Mouse (Mus musculus): ENCODE measurements around the gene Pkmyt1. TPM values are rescaled to one million over a fixed set of nuclear protein-coding genes. Genes with fewer than 3 reads are reported as not detected.

Gene Pkmyt1
- polyA plus RNA-seq (2015; fragmentation: Nextera tagmentation; extraction: Ambion mirVana) = 48.4 and 56.3 TPM in 2 replicates

DNA sequence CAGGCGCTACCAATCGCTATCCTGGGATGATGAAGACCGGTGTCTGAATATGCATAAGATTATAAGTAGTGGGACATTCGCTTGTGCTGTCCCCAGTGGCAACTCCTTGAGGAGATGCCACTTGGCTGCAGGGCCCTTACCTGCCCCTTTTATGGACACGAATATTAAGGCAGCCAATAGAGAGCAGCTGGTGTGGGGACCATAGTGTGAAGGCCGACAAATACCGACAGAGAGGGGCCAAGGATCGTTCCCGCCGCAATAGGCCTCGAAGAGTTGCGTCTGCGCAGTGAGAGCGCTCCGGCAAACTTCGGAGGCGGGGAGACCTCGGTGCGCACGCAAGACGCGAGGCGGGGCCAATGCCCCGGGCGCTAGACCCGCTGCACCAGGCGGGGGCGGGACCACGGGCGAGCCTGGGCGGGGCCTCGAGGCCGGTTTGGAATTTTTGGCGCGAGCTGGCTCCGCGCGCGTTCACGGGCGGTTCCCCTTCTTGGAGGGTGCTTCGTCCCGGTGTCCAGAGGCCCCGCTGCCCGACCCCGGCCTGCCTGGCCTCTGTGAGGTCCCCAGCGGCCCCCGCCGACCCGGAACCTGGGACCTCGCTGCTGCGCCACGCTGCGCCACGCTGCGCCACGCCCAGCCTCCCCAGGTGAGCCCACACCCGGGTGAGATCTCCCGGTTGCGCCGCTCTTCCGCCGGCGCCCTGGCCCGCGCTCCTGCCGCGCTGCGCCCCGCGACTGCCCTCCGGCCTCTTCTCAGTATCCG, at the start of gene Pkmyt1:
Pkmyt1 (plus strand) TSS at position 338 of the 759 bp plus-strand sequence.
- Histone ChIP-seq H3K4me2 (peak within 1 kb of the TSS; percentile 78), H3K36me3 (no peaks in the 10 kb centered on the region), H3K4me1 (peaks cover 21% of the 10 kb centered on the region), H3K9me3 (replicated peaks) (no peaks in the 10 kb centered on the region), H3K4me3 (replicated peaks) (peak within 1 kb of the TSS; percentile 97), H3K27ac (peak within 1 kb of the TSS; percentile 92), H3K9ac (peak within 1 kb of the TSS; percentile 85), H3K27me3 (no peaks in the 10 kb centered on the region)
- 1% methylated on average over 71 of the region's 73 CpGs for WGBS
- ATAC-seq (replicated peaks; ENCODE audit: low FRiP score) = peak; percentile 95

DNA sequence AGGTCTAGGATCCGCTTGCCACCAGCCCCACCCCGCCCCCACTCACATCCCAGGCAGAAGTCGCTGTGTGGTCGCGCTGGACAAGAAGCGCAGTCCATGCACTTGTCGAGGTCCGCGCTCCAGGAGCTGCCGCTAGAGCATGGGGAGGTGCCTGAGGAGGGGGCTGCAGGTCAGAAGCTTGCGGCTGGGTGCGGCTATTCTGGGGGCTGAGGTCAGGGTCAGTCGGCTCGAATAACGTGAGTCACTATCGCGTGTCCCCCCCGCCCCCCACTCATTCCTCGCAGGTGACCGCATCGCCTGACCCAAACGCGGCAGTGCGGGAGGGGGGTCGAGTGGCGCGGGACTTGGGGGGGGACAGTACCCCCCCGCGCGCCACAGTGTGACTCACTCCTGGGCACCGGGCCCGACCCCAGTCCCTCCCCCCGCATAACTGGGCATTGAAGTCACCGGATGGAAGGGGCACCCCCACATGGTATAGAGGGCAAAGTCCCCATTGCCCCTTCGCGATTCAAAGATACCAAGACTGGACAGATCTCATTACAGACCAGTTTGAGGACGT, 49.6 kb upstream of the Pkmyt1 start:
- Histone ChIP-seq H3K27ac (peak overlapping the region; percentile 84), H3K27me3 (peaks cover 50% of the 10 kb centered on the region), H3K9ac (peak overlapping the region; percentile 59), H3K4me2 (peak overlapping the region; percentile 89), H3K9me3 (replicated peaks) (no peaks in the 10 kb centered on the region), H3K36me3 (no peaks in the 10 kb centered on the region), H3K4me3 (replicated peaks) (peak overlapping the region; percentile 58), H3K4me1 (peaks cover 74% of the 10 kb centered on the region)
- no peak for ATAC-seq (replicated peaks; ENCODE audit: low FRiP score)
- WGBS = 0% methylated on average over 37 of the region's 37 CpGs

DNA sequence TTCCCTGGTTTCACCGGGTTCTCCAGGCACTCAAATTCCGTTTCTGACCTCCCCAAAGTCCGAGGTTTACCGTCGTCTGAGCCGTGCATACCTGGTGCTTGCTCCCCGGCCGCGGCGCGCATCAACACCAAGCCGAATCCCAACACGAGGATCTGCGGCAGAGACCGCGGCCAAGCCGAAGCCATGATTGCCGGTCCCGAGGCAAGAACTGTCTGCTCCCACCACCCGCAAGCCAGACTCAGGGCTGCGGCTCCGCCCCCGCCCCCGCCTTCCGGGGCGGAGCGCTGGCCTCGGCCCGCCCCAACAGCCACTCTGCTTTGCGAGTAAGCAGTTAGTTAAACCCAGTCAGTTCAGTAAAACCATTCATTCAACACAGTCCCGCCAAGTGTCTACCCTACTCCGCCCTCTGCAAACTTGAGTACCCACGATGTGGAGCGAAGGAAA, 48.9 kb upstream of the Pkmyt1 start, which contains the start of gene Tnfrsf12a:
Tnfrsf12a (minus strand) TSS at position 233 of the 444 bp plus-strand sequence.
- ATAC-seq (replicated peaks; ENCODE audit: low FRiP score) = peak; percentile 51
- WGBS = under 1% methylated on average over 34 of the region's 34 CpGs
- H3K4me1 ChIP-seq = peaks cover 81% of the 10 kb centered on the region

DNA sequence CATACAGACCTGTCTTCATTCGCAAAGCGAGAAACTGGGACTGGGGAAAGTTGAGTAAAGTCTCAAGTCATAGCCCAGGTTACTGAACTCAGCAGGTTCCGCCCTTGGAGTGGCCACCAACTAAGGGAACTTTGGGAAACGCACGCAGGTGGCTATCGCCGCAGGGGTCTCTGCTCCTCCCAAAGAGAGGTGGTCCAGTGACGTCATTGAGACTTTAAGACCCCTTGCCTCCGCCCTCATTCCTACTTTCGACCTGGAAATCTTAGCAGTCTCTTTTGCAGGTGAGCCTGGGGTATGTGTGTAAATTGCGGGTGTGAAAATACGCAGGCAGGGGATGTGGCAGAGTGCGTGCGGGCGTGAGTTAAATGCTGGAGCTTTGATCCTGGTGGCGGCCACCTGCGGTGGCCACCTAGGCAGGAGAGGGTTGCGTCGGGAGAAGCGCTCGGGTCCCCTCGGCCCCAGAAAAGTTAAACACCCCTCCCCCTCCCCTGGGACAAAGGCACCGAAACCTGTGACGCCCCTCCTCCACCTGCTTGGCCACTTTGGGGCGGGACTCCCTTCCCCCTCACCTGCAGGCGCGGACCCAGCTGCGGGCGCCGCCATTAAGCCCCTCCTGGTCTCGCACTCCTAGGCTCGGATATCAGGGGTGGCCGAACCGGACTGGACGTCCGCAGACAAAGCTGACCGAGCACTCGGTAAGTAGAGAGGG, 46.9 kb upstream of the Pkmyt1 start, which contains the start of gene Cldn6:
Cldn6 (plus strand) TSS at position 123 of the 709 bp plus-strand sequence.
- Histone ChIP-seq H3K4me1 (peaks cover 88% of the 10 kb centered on the region), H3K4me2 (peak within 1 kb of the TSS; percentile 65), H3K27me3 (peaks cover 76% of the 10 kb centered on the region), H3K27ac (peak within 1 kb of the TSS; percentile 81), H3K36me3 (no peaks in the 10 kb centered on the region), H3K4me3 (replicated peaks) (peak within 1 kb of the TSS; percentile 47), H3K9ac (peak within 1 kb of the TSS; percentile 47), H3K9me3 (replicated peaks) (no peaks in the 10 kb centered on the region)
- 2% methylated on average over 38 of the region's 38 CpGs for WGBS
- ATAC-seq (replicated peaks; ENCODE audit: low FRiP score) = no peak

More for the DNA sequence above, 48.9 kb upstream of the Pkmyt1 start, which contains the start of gene Tnfrsf12a:
- peak within 1 kb of the TSS; percentile 84 for H3K27ac ChIP-seq
- H3K9ac ChIP-seq = peak within 1 kb of the TSS; percentile 59
- H3K4me2 ChIP-seq = peak within 1 kb of the TSS; percentile 89
- H3K4me3 ChIP-seq (replicated peaks) = peak within 1 kb of the TSS; percentile 58
- H3K9me3 ChIP-seq (replicated peaks) = no peaks in the 10 kb centered on the region
- H3K36me3 ChIP-seq = no peaks in the 10 kb centered on the region
- H3K27me3 ChIP-seq = peaks cover 57% of the 10 kb centered on the region

DNA sequence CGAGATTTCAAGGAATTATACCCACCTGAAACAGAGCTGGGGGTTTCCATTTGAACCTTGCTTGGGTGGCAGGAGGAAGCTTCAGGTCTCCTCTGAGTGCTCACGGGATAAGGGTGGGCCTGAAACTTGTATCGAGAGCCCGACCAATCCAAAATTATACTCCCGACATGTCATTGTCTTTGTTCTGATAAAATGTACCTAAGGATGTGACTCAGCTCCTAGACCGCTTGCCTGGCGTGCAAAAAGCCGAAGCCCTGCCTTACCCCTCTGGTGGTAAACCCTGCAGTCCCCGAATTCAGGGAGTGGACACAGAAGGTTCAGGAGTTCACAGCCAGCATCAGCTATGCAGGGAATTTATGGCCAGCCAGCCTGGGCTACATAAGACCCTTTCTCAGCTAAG, 45.8 kb upstream of the Pkmyt1 start:
- Histone ChIP-seq H3K9ac (peak overlapping the region; percentile 47; the same call in 1 of the 2 replicates), H3K4me1 (peaks cover 88% of the 10 kb centered on the region), H3K9me3 (replicated peaks) (no peaks in the 10 kb centered on the region), H3K36me3 (no peaks in the 10 kb centered on the region), H3K4me3 (replicated peaks) (peak overlapping the region; percentile 47), H3K27ac (0 out of 2 replicates have a peak overlapping the region, but pooled peaks have one; percentile 81), H3K4me2 (peak overlapping the region; percentile 65), H3K27me3 (peaks cover 80% of the 10 kb centered on the region)
- 64% methylated on average over 9 of the region's 9 CpGs for WGBS
- no peak for ATAC-seq (replicated peaks; ENCODE audit: low FRiP score)

DNA sequence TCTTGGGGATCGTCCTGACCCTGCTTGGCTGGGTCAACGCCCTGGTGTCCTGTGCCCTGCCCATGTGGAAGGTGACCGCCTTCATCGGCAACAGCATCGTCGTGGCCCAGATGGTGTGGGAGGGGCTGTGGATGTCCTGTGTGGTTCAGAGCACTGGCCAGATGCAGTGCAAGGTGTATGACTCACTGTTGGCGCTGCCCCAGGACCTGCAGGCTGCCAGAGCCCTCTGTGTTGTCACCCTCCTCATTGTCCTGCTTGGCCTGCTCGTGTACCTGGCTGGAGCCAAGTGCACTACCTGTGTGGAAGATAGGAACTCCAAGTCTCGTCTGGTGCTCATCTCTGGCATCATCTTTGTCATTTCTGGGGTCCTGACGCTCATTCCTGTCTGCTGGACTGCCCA, 45.0 kb upstream of the Pkmyt1 start:
- Histone ChIP-seq H3K27me3 (peaks cover 76% of the 10 kb centered on the region), H3K4me1 (peaks cover 81% of the 10 kb centered on the region), H3K27ac (peak overlapping the region; percentile 94), H3K36me3 (no peaks in the 10 kb centered on the region), H3K9me3 (replicated peaks) (no peaks in the 10 kb centered on the region), H3K9ac (0 out of 2 replicates have a peak overlapping the region, but pooled peaks have one; percentile 12), H3K4me3 (replicated peaks) (peak overlapping the region; percentile 47), H3K4me2 (peak overlapping the region; percentile 65)
- ATAC-seq (replicated peaks; ENCODE audit: low FRiP score) = no peak
- 51% methylated on average over 10 of the region's 10 CpGs for WGBS

DNA sequence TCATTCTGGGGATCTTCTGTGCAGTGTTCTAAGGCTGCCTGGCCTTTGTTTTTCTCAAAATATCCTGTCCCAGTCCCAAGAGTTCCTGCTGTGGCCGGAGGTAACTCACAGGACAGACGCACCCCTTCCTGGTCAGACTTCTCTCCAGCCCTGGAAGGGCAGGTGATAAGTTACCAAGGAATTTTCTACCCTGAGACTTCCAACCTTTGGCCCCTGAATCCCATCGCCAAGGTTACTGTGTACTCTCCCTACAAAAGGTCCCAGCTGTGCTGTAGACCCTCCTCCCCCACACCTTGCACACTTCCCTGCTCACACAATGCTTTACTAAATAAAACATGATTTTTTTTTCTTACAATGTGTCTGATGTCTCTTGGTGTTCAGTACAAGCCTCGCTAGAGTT, 44.0 kb upstream of the Pkmyt1 start:
- Histone ChIP-seq H3K9me3 (replicated peaks) (no peaks in the 10 kb centered on the region), H3K27me3 (peaks cover 70% of the 10 kb centered on the region), H3K9ac (peak overlapping the region; percentile 47; the same call in 1 of the 2 replicates), H3K36me3 (no peaks in the 10 kb centered on the region), H3K4me2 (peak overlapping the region; percentile 65), H3K27ac (peak overlapping the region; percentile 94), H3K4me3 (replicated peaks) (peak overlapping the region; percentile 49), H3K4me1 (peaks cover 71% of the 10 kb centered on the region)
- 28% methylated on average over 4 of the region's 4 CpGs for WGBS
- no peak for ATAC-seq (replicated peaks; ENCODE audit: low FRiP score)

DNA sequence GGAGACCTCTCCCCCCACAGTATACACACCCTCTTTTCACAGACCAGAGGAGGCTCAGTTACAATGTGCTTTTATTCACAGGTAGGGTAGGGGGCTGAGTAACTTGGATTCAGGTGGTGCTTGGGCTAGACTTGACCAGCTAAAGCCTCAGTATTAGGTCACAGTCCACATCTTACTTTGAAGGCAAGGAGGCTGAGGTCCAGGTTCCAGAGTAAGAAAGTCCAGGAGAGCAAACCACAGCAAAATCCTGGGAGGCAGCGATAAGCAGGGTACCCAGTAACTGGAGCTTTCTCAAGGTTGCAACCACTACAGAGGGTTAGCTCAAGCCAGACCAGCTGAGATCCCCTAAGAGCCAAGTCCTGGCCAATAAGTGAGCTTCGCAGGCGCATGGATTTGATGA, 43.6 kb upstream of the Pkmyt1 start:
- H3K9me3 ChIP-seq (replicated peaks) = no peaks in the 10 kb centered on the region
- WGBS = 63% methylated on average over 3 of the region's 3 CpGs
- no peak for ATAC-seq (replicated peaks; ENCODE audit: low FRiP score)
- H3K4me2 ChIP-seq = peak overlapping the region; percentile 65
- H3K4me3 ChIP-seq (replicated peaks) = peak overlapping the region; percentile 49
- H3K9ac ChIP-seq = peak overlapping the region; percentile 47; the same call in 1 of the 2 replicates
- peaks cover 69% of the 10 kb centered on the region for H3K4me1 ChIP-seq
- H3K27ac ChIP-seq = peak overlapping the region; percentile 94
- no peaks in the 10 kb centered on the region for H3K36me3 ChIP-seq
- peaks cover 70% of the 10 kb centered on the region for H3K27me3 ChIP-seq

DNA sequence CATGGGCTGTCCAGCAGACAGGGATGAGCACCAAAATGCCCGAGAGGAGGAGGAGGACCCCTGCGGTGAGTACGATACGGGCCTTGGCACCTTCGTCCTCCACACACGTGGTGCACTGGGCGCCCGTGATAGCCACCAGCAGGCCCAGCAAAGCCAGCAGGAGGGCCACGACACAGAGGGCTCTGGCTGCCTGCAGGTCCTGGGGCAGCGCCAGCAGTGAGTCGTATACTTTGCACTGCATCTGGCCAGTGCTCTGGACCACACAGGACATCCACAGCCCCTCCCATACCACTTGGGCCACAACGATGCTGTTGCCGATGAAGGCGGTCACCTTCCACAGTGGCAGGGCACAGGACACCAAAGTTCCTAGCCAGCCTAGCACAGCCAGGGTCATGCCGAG, 42.9 kb upstream of the Pkmyt1 start:
- peak overlapping the region; percentile 65 for H3K4me2 ChIP-seq
- peak; percentile 26 for ATAC-seq (replicated peaks; ENCODE audit: low FRiP score)
- no peaks in the 10 kb centered on the region for H3K9me3 ChIP-seq (replicated peaks)
- H3K4me1 ChIP-seq = peaks cover 65% of the 10 kb centered on the region
- H3K27ac ChIP-seq = peak overlapping the region; percentile 94
- H3K4me3 ChIP-seq (replicated peaks) = peak overlapping the region; percentile 49
- peaks cover 64% of the 10 kb centered on the region for H3K27me3 ChIP-seq
- H3K9ac ChIP-seq = peak overlapping the region; percentile 47
- H3K36me3 ChIP-seq = no peaks in the 10 kb centered on the region
- WGBS = 5% methylated on average over 15 of the region's 15 CpGs

DNA sequence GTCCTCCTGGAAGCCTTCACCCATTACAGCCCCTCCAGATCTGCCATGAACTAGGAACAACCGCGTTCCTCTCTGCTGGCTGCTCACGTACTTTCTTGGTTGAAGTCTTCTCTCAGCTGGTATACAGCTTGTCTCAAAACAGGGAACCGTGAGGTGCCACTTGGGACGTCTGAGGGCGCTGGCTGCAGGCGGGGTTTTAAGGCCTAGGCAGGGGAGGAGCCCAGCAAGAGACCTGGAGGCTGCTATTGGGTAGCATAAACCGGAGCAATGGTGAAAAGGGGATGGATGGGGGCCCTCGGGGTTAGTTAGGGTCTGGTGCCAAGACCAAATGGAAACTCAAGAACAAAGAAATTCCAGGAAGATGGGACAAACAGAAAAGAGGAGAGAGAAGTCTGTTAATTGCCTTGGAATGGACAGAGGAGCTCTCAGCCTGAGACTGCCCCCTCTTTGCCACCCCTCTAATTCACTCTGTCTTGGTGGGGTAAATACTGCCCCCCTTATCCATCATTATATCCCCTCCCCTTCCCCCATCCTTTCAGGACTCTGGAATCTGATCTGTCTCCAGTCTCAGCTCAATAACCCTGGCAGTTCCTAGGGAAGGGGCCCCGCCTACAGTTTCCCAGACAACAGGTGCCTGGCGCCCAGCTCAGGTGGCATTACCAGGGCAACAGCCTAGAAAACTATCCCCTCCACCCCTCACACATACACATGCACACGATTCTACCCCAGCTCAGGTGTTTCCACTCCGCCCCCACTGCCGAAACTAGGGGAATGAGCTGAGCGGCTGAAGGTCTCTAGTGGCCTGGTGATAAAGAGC, 42.1 kb upstream of the Pkmyt1 start, which contains the start of gene Cldn9:
Cldn9 (minus strand) TSS at position 171 of the 817 bp plus-strand sequence.
- 10% methylated on average over 15 of the region's 15 CpGs for WGBS
- Histone ChIP-seq H3K27me3 (peaks cover 56% of the 10 kb centered on the region), H3K9me3 (replicated peaks) (no peaks in the 10 kb centered on the region), H3K4me2 (peak within 1 kb of the TSS; percentile 65), H3K36me3 (no peaks in the 10 kb centered on the region), H3K4me1 (peaks cover 61% of the 10 kb centered on the region), H3K9ac (peak within 1 kb of the TSS; percentile 47), H3K27ac (peak within 1 kb of the TSS; percentile 94), H3K4me3 (replicated peaks) (peak within 1 kb of the TSS; percentile 49)
- ATAC-seq (replicated peaks; ENCODE audit: low FRiP score) = peak; percentile 90

DNA sequence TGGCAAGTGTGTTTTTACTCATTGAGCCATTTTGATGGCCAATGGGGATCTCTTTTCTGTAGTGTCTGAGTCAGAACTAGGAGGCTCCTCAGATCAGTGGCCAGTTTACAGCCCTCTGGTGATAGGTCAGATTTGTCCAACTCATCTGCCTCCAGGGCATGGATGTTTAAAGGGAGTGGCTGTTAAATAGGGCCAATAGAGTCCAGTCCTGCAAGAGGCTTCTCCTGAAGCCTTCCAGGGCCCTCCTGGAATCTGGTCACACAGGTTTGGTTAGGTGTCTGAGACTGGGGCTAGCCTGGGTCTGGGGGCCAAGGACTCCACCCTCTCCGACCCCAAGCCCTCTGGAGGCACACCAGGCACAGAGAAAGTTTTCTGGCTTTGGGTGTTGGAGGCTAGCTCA, 31.6 kb upstream of the Pkmyt1 start:
- Histone ChIP-seq H3K4me2 (no peak overlapping the region), H3K4me1 (peaks cover 42% of the 10 kb centered on the region), H3K36me3 (no peaks in the 10 kb centered on the region), H3K27me3 (peaks cover 14% of the 10 kb centered on the region), H3K4me3 (replicated peaks) (no peak overlapping the region), H3K9me3 (replicated peaks) (no peaks in the 10 kb centered on the region), H3K27ac (peak overlapping the region; percentile 78), H3K9ac (no peak overlapping the region)
- no peak for ATAC-seq (replicated peaks; ENCODE audit: low FRiP score)
- 79% methylated on average over 1 of the region's 1 CpGs for WGBS

All from kidney, embryonic 15.5 days (tissue).